Mouse (Mus musculus): ENCODE measurements around the gene Lhx2. TPM values are rescaled to one million over a fixed set of nuclear protein-coding genes. Genes with fewer than 3 reads are reported as not detected.

Gene Lhx2
- polyA plus RNA-seq, 1 experiment from 2014 or later = 47.3 TPM

GRCm38 (mm10) chr2:38336606-38337005 lies 2.5 kb upstream of the Lhx2 start:
- Histone ChIP-seq H3K9me3 (no peaks in the 10 kb centered on the region), H3K4me2 (peak overlapping the region; percentile 16; the same call in 1 of the 2 replicates), H3K27ac (no peak overlapping the region), H3K27me3 (replicated peaks) (peaks cover 52% of the 10 kb centered on the region), H3K4me1 (peaks cover 16% of the 10 kb centered on the region), H3K36me3 (replicated peaks) (no peaks in the 10 kb centered on the region), H3K9ac (no peak overlapping the region), H3K4me3 (0 out of 2 replicates have a peak overlapping the region, but pooled peaks have one; percentile 2)
- 4% methylated on average over 17 of the region's 17 CpGs for WGBS
- ATAC-seq (replicated peaks) = 0 out of 2 replicates have a peak, but pooled peaks have one; percentile 20

- WGBS = 4% methylated on average over 6 of the region's 6 CpGs
- Histone ChIP-seq H3K9me3 (no peaks in the 10 kb centered on the region), H3K27me3 (replicated peaks) (peaks cover 53% of the 10 kb centered on the region), H3K4me3 (no peak overlapping the region), H3K4me1 (peaks cover 16% of the 10 kb centered on the region), H3K4me2 (peak overlapping the region; percentile 16; the same call in 1 of the 2 replicates), H3K36me3 (replicated peaks) (no peaks in the 10 kb centered on the region), H3K9ac (no peak overlapping the region), H3K27ac (no peak overlapping the region)
- ATAC-seq (replicated peaks) = no peak
Observed at GRCm38 (mm10) chr2:38337091-38337640, 1.9 kb upstream of the Lhx2 start.

- Histone ChIP-seq H3K27ac (no peak overlapping the region), H3K9me3 (no peaks in the 10 kb centered on the region), H3K27me3 (replicated peaks) (peaks cover 55% of the 10 kb centered on the region), H3K4me3 (no peak overlapping the region), H3K4me2 (no peak overlapping the region), H3K36me3 (replicated peaks) (no peaks in the 10 kb centered on the region), H3K9ac (no peak overlapping the region), H3K4me1 (peaks cover 16% of the 10 kb centered on the region)
- 26% methylated on average over 5 of the region's 5 CpGs for WGBS
- ATAC-seq (replicated peaks) = no peak
Observed at GRCm38 (mm10) chr2:38337681-38338080, 1.4 kb upstream of the Lhx2 start.

- 0 out of 2 replicates have a peak, but pooled peaks have one; percentile 2 for ATAC-seq (replicated peaks)
- Histone ChIP-seq H3K4me1 (peaks cover 16% of the 10 kb centered on the region), H3K9me3 (no peaks in the 10 kb centered on the region), H3K4me2 (peak overlapping the region; percentile 70), H3K4me3 (peak overlapping the region; percentile 54), H3K27ac (peak overlapping the region; percentile 96), H3K27me3 (replicated peaks) (peaks cover 61% of the 10 kb centered on the region), H3K36me3 (replicated peaks) (no peaks in the 10 kb centered on the region), H3K9ac (peak overlapping the region; percentile 80)
- WGBS = 7% methylated on average over 5 of the region's 5 CpGs
Observed at GRCm38 (mm10) chr2:38338348-38338932, 641 bp upstream of the Lhx2 start.

- WGBS = 1% methylated on average over 9 of the region's 9 CpGs
- Histone ChIP-seq H3K36me3 (replicated peaks) (no peaks in the 10 kb centered on the region), H3K9ac (peak overlapping the region; percentile 80), H3K27me3 (replicated peaks) (peaks cover 67% of the 10 kb centered on the region), H3K4me2 (peak overlapping the region; percentile 70), H3K4me3 (peak overlapping the region; percentile 54), H3K27ac (peak overlapping the region; percentile 96), H3K9me3 (no peaks in the 10 kb centered on the region), H3K4me1 (peaks cover 16% of the 10 kb centered on the region)
- ATAC-seq (replicated peaks) = no peak
Observed at GRCm38 (mm10) chr2:38339910-38340625, 987 bp downstream of the Lhx2 start.

GRCm38 (mm10) chr2:38340626-38341200 lies 1.6 kb downstream of the Lhx2 start:
- no peaks in the 10 kb centered on the region for H3K36me3 ChIP-seq (replicated peaks)
- peaks cover 67% of the 10 kb centered on the region for H3K27me3 ChIP-seq (replicated peaks)
- H3K9me3 ChIP-seq = no peaks in the 10 kb centered on the region
- peak overlapping the region; percentile 96 for H3K27ac ChIP-seq
- H3K4me1 ChIP-seq = peaks cover 16% of the 10 kb centered on the region
- H3K9ac ChIP-seq = peak overlapping the region; percentile 80
- H3K4me2 ChIP-seq = peak overlapping the region; percentile 70
- ATAC-seq (replicated peaks) = no peak; the same call in 1 of the 2 replicates
- WGBS = under 1% methylated on average over 10 of the region's 10 CpGs
- H3K4me3 ChIP-seq = peak overlapping the region; percentile 54

- ATAC-seq (replicated peaks) = no peak
- Histone ChIP-seq H3K9ac (no peak overlapping the region), H3K36me3 (replicated peaks) (no peaks in the 10 kb centered on the region), H3K4me3 (peak overlapping the region; percentile 54), H3K4me1 (peaks cover 28% of the 10 kb centered on the region), H3K4me2 (peak overlapping the region; percentile 70), H3K9me3 (no peaks in the 10 kb centered on the region), H3K27ac (peak overlapping the region; percentile 43), H3K27me3 (replicated peaks) (peaks cover 51% of the 10 kb centered on the region)
- WGBS = 19% methylated on average over 1 of the region's 1 CpGs
Observed at GRCm38 (mm10) chr2:38343573-38343972, 4.5 kb downstream of the Lhx2 start.

GRCm38 (mm10) chr2:38344727-38345126 lies 5.6 kb downstream of the Lhx2 start:
- H3K27ac ChIP-seq = 0 out of 2 replicates have a peak overlapping the region, but pooled peaks have one; percentile 32
- no peak overlapping the region for H3K4me3 ChIP-seq

GRCm38 (mm10) chr2:38346417-38346816 lies 7.3 kb downstream of the Lhx2 start:
- no peak for ATAC-seq (replicated peaks)
- H3K27ac ChIP-seq = peak overlapping the region; percentile 84
- peak overlapping the region; percentile 70 for H3K4me2 ChIP-seq
- no peaks in the 10 kb centered on the region for H3K9me3 ChIP-seq
- no peaks in the 10 kb centered on the region for H3K36me3 ChIP-seq (replicated peaks)
- WGBS = 11% methylated on average over 6 of the region's 6 CpGs
- peak overlapping the region; percentile 14 for H3K4me3 ChIP-seq
- peaks cover 59% of the 10 kb centered on the region for H3K27me3 ChIP-seq (replicated peaks)
- H3K9ac ChIP-seq = peak overlapping the region; percentile 18; the same call in 1 of the 2 replicates
- H3K4me1 ChIP-seq = peaks cover 39% of the 10 kb centered on the region

More at GRCm38 (mm10) chr2:38344727-38345126, 5.6 kb downstream of the Lhx2 start:
- no peak for ATAC-seq (replicated peaks)
- Histone ChIP-seq H3K4me1 (peaks cover 26% of the 10 kb centered on the region), H3K27me3 (replicated peaks) (peaks cover 59% of the 10 kb centered on the region), H3K9ac (no peak overlapping the region), H3K4me2 (peak overlapping the region; percentile 70), H3K36me3 (replicated peaks) (no peaks in the 10 kb centered on the region), H3K9me3 (no peaks in the 10 kb centered on the region)

- no peak for ATAC-seq (replicated peaks)
- Histone ChIP-seq H3K4me1 (peaks cover 43% of the 10 kb centered on the region), H3K9me3 (no peaks in the 10 kb centered on the region), H3K9ac (peak overlapping the region; percentile 56; the same call in 1 of the 2 replicates), H3K4me2 (peak overlapping the region; percentile 70), H3K27me3 (replicated peaks) (peaks cover 60% of the 10 kb centered on the region), H3K27ac (peak overlapping the region; percentile 84), H3K36me3 (replicated peaks) (no peaks in the 10 kb centered on the region), H3K4me3 (peak overlapping the region; percentile 42)
- WGBS = 3% methylated on average over 15 of the region's 15 CpGs
Observed at GRCm38 (mm10) chr2:38346881-38347764, 8.0 kb downstream of the Lhx2 start.

- no peaks in the 10 kb centered on the region for H3K36me3 ChIP-seq (replicated peaks)
- peak; percentile 5; the same call in 1 of the 2 replicates for ATAC-seq (replicated peaks)
- peak overlapping the region; percentile 56 for H3K9ac ChIP-seq
- H3K4me2 ChIP-seq = peak overlapping the region; percentile 70
- peaks cover 64% of the 10 kb centered on the region for H3K27me3 ChIP-seq (replicated peaks)
- under 1% methylated on average over 53 of the region's 54 CpGs for WGBS
- peak overlapping the region; percentile 84 for H3K27ac ChIP-seq
- peak overlapping the region; percentile 42 for H3K4me3 ChIP-seq
- H3K9me3 ChIP-seq = no peaks in the 10 kb centered on the region
- peaks cover 46% of the 10 kb centered on the region for H3K4me1 ChIP-seq
Observed at GRCm38 (mm10) chr2:38347811-38348551, 8.9 kb downstream of the Lhx2 start.
